Mouse (Mus musculus) liver, adult 2 months (tissue): ENCODE results near the gene Cacna2d1.

Experiments
- CTCF ChIP-seq: fragments of 200-500 bp; IDR thresholded peaks from 2 replicates; pipeline ENCODE4 v1.5.1; 2011; ENCODE audit warnings: low read depth, low read length, control low read depth
- POLR2A ChIP-seq: fragments of 200-500 bp; IDR thresholded peaks from 2 replicates; pipeline ENCODE4 v1.6.1; 2011; ENCODE audit warnings: low read length, control low read depth; ENCODE audit not compliant: insufficient read depth; ENCODE audit errors: extremely low read depth

- TF ChIP-seq CTCF, result no peak
- no peak for TF ChIP-seq POLR2A
These were observed 147.8 kb downstream of the Cacna2d1 start for GRCm38 (mm10) chr5:16082253-16082652.
